Mouse (Mus musculus) olfactory bulb, adult 2 months (tissue): ENCODE measurements at regions not wholly inside any gene's neighbourhood (a gene's known extent, or its start where the extent isn't known, plus 50 kb on each side); places are given as distances from the start of the nearest gene placed in this dataset.

ENCODE experiments used
- CTCF ChIP-seq: fragments of 200-500 bp; IDR thresholded peaks from 2 replicates; pipeline ENCODE4 v1.5.1; 2012; ENCODE audit warnings: low read depth, mild to moderate bottlenecking, low read length, moderate library complexity; ENCODE audit not compliant: insufficient read depth
- POLR2A ChIP-seq: fragments of 200-500 bp; IDR thresholded peaks from 2 replicates; pipeline ENCODE4 v1.6.1; 2012; ENCODE audit warnings: mild to moderate bottlenecking, low read depth, low read length, moderate library complexity; ENCODE audit not compliant: insufficient read depth

GRCm38 (mm10) chr13:91326834-91327233, 103.1 kb upstream of the Atg10 start:
- TF ChIP-seq CTCF (no peak), POLR2A (no peak)
